Mouse (Mus musculus): Measurements from ENCODE around the gene Zfp579.

DNA sequence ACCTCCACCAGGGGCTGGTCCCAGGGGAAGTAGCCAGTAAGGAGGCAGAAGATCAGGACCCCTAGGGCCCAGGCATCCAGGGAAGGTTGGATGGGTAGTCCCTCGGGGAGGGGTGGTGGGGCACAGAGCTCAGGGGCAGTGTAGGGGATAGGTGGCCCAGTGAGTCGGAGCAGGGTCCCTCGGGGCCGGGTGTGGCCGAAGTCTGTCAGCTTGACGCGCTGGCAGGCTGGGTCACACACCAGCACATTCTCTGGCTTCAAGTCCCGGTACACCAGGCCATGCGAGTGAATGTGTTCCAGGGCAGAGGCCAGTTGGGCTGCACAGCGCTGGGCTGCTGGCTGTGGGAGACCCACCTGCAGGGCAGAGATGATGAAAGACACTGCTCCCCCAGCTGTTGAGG is 38.6 kb downstream of the Zfp579 start:
- TF ChIP-seq CTCF (IDR thresholded peaks at IDR 0.05; ENCODE audit: borderline replicate concordance, extremely low read depth, insufficient read depth, insufficient read length) (no peak), POLR2A (IDR thresholded peaks at IDR 0.05; ENCODE audit: borderline replicate concordance, extremely low read depth, insufficient read depth, insufficient read length, poor library complexity, severe bottlenecking) (no peak)
